Mouse (Mus musculus) adrenal gland, postnatal 4 days (tissue): ENCODE measurements at regions not wholly inside any gene's neighbourhood (a gene's known extent, or its start where the extent isn't known, plus 50 kb on each side); places are given as distances from the start of the nearest gene placed in this dataset.

Experiments used
- DNase-seq, 2 experiments: peaks; one replicate each; pipeline ENCODE4 v3.0.0; 2021 to 2022; ENCODE audit warnings: low spot score in 2 of 2, mixed read lengths in 2 of 2

DNA sequence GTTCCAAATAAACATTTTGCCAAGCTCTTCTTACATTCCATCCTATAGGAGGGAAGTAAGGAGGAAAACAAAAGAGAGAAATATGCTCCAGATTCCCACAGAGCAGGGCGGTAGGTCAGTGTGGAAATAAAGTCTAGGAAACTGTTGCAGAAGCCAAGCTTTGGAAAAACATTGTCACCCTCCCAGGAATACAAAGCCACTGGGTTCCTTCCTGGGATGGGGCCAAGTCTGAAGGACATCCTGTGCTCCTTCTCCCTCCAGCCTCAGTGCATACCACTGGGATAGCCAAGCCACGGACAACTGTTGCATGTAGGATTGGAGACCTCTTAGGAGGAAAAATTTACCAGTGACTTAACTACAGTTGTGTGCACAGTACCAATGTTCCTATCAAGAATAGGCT lies 195.8 kb upstream of the Cdyl start:
- no peak for DNase-seq

- DNase-seq, result peak in 1 of 2 experiments; percentile 6
These were observed 190.1 kb upstream of the Cdyl start for GRCm38 (mm10) chr13:35469361-35470198.

- no peak for DNase-seq
These were observed 181.4 kb upstream of the Cdyl start for GRCm38 (mm10) chr13:35478226-35478625.

- DNase-seq, result no peak
These were observed 177.3 kb upstream of the Cdyl start for GRCm38 (mm10) chr13:35482340-35482739.

DNA sequence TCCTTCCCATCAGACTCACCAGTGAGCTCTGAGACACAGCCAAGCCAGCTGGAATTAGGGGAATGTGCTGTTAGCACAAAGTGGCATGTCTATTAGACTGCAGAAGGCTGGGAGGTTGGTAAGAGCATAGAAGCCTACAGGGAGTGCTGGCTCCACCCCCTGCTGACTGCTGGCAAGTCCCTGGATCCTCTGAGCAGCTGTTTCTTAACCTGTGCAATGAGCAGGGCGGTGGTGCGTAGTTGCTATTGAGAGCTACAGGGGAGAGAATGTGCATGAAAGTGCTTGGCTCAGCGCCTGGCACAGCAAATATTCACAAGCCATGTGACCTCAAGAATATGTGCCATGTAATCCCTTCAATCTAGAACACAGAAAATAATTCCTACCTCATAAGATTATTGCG lies 173.5 kb upstream of the Cdyl start:
- no peak for DNase-seq

DNA sequence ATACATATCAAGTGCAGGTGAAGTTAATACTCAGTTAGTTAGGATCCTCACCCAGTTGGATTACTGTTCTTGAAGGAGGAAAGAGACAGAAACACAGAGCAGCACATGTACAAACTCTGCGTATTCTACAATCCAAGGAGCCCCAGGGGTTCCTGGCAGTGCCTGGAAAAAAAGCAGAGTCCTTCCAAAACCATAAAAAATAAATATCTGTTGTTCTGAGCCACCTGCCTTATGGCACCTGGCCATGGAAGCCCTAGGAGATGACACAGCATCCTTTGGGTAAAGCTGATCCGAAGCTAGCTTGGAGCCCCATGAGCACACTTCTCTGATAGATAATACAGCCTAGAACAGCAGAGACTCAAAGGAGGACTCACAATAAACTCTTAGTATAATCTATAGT lies 159.9 kb upstream of the Cdyl start:
- DNase-seq, result no peak

- no peak for DNase-seq
These were observed 158.7 kb upstream of the Cdyl start for GRCm38 (mm10) chr13:35500891-35501290.

DNA sequence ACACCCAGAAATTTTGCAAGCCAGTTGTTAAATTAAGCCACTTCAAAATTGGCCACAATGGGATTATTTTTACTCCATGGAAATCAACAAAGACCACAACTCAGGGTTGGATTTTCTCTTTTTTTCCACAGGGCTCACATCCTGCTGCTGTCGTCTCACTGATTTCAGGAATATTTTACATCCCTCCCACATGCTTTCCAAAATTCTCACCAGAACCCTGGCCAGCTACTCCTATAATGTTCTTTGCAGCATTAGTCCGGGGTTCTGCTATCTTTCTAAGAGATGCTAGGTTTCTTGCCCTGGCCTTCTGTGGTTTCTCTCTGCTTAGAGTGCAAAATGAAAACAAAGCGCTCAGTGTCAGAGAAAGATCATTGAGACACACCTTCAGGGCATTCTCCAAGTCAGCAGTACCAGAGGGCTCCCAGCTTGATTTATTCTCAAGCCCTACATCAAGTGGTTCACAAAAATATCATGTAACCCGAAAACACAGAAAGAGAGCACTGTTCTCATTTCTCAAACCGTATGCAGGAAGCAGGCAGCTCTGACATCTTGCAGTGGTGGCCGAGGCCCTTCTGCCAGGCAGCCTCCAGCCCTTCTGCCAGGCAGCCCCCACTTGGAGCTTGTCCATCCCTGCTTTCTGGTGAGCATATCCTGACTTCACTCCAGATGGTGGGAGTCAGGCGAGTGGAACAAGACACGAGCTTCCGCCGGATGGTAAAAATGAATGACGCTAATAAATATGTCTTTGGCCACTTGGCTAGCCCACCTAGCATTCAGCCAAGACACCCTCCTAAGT lies 158.1 kb upstream of the Cdyl start:
- no peak for DNase-seq

DNA sequence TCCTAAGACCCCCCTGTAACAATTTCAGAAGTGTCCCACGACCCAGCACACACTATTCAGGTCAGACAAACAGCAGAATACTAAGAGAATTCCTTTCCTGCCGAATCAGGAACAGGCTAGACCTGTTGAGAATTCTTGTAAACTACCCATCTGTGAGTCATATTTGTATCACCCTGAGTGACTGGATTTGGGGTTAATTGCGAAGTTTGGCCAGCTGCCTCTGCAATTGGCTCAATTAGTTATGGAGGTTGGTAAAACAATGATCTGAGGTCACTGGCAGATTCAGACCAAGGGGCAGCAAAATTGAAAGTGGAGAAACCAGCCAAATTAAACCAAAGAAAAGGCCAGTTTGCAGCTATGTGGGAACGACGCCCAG lies 157.5 kb upstream of the Cdyl start:
- no peak for DNase-seq

DNA sequence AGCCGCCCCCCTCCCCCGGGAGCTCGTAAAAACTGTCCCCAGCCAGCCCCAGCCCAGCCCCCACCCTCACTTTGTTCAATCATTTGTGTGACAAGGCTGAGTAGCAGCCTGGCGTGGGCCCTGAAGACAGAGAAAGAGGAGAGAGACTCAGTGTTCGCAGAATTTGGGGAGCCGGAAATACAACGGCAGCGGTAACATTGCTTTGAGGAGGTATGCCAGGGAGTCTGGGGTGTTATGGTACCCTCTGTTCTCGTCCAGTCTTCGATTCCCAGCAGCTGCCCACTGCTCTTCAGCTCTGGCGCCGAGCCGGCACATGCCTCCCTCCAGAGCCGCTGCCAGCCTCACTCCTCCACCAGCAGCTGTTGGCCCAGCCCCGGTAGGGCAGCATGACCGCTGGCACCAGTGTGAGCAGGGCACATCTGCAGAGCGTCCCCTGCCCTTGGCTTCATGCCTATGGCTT lies 156.2 kb upstream of the Cdyl start:
- DNase-seq, result no peak

DNA sequence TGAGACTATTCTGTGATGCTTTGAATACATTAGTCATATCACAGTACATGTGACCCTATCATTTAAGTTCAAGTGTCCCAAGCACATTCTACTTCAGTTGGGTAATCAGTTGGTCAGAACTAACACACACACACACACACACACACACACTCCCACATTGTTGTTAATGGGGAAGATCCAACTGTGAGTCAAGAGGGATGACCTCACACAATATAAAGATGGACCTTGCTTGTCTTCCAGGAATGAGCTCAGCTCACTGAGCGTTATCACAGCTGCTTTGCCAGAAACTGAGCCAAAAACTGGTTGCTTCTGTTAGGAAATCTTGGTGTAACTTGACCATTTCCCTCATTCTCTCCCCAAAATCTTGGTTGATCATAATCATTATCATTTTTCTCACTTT lies 152.4 kb upstream of the Cdyl start:
- no peak for DNase-seq

GRCm38 (mm10) chr13:35512029-35512507 lies 147.6 kb upstream of the Cdyl start:
- DNase-seq, result no peak

DNA sequence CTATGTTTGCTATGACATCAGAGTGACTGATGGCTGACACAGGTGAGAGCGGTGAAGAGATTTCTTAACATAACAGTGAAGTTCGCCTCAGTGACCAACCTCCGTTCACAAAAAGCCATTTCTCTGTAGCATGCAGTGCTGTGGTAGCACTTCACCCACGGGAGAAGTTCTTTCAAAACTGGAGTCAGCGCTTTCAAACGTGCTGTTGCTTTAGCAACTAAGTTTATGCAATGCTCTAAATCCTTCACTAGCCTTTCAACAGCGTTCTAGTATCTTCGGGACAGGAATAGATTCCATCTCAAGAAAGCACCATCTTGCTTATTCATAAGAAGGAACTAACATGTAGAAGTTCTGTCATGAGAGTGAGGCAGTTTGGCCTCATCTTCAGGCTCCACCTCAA lies 146.5 kb upstream of the Cdyl start:
- no peak for DNase-seq

- DNase-seq, result no peak
These were observed 144.3 kb upstream of the Cdyl start for GRCm38 (mm10) chr13:35515291-35515690.

DNA sequence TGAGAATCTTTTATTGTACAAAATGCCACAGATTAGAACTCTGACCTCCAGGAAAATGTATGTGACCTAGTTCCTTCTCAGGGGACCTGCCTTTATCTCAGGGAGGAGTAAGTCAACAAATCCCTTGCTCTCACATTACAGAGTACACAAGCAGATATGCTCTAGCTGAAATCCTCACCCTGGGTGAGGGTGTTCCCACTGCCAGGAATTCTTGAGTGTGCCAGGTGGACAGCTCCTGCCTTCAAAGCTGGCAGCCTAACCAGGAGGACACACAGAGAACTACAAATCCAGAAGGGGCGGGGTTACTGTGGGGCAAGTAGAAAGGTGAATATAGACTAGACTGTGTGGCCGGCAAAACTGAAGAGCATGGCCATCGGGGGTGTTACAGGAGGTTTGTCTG lies 141.9 kb upstream of the Cdyl start:
- DNase-seq, result no peak

DNA sequence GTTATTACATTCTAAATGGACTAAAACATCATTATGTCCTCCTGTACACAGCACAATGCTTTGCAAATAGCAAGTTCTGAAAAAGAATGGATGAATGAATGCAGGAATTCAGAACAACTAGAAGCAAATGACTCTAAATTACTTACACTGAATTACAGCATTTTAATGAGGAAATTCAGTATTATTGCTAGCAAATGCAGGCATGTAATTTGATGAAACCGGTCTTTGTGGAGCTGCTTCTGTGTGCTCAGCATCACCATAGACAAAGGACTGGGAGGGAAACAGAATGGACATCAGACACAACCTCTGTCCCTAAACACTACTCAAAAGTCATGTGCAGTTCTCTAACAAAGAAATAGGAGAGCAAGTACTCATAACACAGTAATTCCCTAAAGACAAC lies 137.4 kb upstream of the Cdyl start:
- no peak for DNase-seq

- no peak for DNase-seq
These were observed 130.1 kb upstream of the Cdyl start for GRCm38 (mm10) chr13:35529577-35529976.

- no peak for DNase-seq
These were observed 122.5 kb upstream of the Cdyl start for GRCm38 (mm10) chr13:35537106-35537505.

- DNase-seq, result peak in 1 of 2 experiments; percentile 10
These were observed 121.7 kb upstream of the Cdyl start for GRCm38 (mm10) chr13:35537936-35538335.

DNA sequence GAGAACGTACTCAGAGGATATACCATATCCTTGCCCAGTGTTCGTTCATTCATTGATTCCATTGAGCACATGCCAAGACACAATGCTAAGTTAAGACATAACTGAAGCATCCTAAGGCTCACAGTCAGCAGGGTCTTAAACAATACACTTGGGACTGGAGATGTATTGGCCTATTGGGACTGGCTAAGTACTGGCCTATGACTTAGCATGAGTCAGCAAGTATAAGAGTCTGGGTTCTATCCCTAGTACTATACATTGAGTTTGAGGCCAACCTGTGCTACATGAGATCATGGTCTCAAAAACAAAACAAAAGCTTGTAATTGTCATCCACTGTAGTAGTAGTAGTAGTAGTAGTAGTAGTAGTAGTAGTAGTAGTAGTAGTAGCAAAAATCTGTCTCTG lies 119.2 kb upstream of the Cdyl start:
- no peak for DNase-seq

GRCm38 (mm10) chr13:35541053-35541452 lies 118.6 kb upstream of the Cdyl start:
- DNase-seq, result no peak

- DNase-seq, result no peak
These were observed 95.6 kb upstream of the Cdyl start for GRCm38 (mm10) chr13:35564006-35564405.
